Mouse (Mus musculus) adrenal gland (tissue): ENCODE data around the gene Ankrd23.

Experiments
- microRNA-seq, 2 experiments: library from miRNA; unstranded; fragments of <30 nt; microRNA quantifications; one replicate each; pipeline ENCODE4; 2019

The Ankrd23 gene

Small RNAs within 50 kb of the gene (microRNA-seq; reads per million reads assigned to microRNA genes)
- gene Gm47280 = 0 reads per million in 2 experiments
